Mouse (Mus musculus) 416B (cell line): ENCODE results near the gene Sema4d.

Experiments used
- DNase-seq: peaks from one replicate; pipeline ENCODE4 v3.0.0; 2011; ENCODE audit warnings: low read depth

Gene Sema4d

DNA sequence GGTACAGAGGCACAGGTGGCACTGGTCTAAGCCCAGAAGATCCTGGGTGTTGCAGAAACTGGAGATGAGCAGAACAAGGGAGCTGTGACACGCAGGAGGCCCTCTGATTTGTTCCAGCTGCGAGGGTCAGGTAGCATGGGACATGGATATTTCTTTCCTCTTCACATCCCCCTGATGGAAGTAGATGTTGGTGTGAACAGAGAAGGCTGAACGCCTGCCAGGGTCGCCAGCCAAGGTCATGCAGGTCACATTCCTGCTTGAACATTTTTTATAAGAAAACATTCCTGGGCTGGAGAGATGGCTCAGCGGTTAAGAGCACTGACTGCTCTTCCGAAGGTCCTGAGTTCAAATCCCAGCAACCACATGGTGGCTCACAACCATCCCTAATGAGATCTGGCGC, 66.2 kb downstream of the Sema4d start:
- DNase-seq, result no peak

DNA sequence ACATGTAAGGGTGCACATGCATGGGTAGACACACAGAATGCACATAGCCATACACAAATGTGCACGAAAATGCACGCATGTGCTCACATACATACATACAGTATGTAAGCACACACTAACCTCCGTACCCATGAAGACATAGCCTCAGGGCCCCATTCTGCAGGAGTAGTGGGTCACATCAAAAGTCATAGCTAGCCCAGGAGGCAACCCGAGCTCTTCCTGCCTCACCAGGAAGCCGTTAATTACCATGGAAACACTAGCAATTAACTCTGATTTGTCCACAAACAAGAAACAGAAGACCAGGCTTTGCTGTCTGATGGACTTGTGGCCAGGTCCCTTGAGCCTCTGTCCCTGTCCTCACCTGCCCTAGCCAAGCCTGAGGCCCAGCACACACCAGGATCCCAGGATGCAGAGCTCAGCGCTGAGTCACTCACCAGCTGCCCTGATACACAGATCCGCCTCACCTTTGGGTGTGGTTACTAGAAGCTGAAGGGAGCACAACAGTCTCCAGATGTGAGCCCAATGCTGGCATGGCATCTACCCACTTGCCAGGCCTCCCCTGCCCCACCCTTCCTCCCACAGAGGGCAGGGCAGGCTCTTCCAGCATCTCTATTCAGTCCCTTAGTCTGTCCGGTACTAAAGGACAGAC, 67.5 kb downstream of the Sema4d start:
- peak; percentile 30 for DNase-seq

DNA sequence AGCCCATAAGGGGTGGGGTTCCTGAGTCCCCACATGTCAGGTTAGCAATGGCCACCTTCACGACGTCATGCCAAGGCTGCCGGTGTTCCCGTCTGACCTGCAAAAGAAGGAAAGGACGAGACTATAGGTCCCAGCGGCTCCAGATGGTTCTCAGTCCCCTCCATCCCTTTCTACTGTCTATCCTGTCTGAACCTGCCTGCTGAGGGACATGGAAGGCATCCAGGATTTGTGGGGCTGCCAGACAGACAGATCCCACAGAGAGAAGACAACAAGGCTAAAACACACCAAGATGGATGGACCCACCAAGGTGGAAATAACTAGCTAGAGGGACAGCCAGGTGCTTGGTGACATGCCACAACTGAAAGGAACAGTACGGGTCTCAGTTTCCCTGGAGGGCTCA, 68.1 kb downstream of the Sema4d start:
- DNase-seq, result no peak

DNA sequence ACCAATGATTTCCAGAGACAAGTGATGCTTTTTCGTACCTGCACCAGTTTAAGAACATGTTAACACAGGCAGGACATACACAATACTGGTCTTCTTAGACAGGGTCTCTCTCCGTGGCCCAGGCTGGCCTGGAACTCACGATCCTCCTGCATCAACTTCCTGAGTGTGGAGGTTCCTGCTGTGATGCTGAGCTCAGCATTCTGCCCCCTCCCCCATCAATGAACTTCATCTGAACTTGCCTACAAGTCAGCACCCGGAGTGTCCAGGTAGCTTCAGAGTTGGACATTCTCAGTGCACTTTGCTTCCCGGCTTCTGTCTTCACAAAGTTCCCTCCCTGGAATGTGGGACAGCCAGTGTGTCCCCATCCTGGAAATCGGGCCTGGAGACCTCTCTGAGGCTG, 69.0 kb downstream of the Sema4d start:
- DNase-seq, result no peak

DNA sequence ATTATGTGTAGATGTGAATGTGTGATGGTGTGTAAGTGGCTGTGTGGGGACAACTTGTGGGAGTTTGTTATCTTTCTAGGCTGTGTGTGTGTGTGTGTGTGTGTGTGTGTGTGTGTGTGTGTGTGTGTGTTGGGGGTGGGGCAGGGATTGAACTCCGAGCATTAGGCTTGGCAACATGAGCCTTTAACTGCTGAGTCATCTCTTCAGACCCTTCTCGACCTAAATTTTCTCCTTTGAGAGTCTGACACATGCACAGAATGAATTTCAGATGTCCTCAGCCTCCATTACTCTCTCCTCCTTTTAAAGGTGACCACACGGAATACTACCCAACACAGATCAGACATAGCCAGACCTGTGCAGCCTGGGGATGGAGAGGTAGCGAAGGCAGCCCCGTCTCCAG, 70.4 kb downstream of the Sema4d start:
- no peak for DNase-seq

DNA sequence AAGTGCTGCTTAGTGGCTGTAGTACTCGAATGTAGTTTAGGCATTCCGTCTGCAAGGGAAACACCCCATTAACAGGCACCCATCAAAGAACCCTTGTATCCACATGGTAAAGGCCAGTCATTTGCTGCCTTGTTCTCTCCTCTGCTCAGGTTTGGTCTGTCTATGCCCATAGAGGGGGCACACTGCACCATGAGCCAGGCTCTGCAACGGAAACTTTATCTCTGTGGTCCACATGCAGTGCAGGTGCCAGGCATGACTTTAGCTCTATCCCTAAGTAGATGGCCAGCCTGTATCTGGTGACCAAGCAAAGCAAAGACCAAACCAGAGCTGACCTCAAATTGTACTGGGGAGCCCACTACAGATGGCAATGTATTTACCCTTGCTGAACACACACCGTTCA, 73.0 kb downstream of the Sema4d start:
- DNase-seq, result no peak

DNA sequence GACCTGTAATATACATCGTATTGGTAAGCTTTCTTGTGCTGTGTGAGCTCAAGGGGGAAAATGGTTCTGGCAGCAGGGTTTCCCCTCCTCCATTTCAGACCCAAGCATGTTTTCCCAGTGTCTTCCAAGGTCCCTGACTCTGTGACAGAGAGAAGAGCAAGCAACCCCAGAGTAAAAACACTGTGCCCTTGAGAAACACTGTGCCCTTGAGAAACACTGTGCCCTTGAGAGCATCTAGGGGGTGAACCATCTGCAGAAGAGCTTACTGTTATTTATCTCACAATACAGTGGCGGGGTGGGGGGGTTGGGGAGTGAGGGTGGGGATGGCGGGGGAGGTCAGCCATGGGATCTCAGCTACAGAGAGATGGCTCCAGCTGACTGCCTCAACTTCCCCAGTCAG, 74.3 kb downstream of the Sema4d start:
- DNase-seq, result no peak

DNA sequence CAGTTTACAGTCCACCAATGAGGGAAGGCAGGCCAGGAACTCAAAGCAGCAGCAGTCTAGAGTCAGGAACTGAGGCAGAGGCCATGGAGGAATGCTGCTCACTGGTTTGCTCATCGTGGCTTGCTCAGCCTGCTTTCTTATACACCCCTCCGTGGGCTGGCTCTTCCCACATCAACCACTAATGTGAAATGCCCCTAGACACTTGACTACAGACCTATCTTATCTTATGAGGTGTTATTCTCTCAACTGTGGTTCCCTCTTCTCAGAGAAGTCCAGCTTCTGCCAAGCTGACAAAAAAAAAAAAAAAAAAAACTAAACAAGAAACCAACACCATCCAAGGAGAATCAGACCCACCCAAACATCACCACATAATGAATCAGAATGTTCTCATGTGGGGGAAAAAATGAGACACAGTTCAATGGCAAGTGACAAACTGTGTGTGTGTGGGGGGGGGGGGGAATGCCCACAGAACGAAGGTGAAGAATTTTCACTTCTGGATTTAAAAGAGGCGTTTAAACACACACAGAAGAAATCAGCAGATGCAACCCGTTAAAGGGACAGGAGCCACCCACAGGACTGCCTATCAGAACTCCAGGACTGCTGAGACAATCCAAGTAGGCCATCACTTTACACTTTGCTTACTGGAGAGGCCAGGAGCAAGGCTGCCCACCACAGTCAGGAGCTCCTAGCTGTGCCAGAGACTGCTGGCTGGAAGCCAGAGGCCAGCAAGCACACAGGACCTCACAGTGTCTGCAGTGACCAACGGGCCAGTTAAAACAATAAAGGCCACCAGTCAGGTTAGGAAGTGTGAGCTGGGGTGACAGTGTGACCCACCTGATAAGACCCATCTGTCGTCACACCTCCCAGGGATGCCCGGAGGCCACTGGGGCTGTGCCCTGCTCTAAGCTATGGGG, 76.9 kb downstream of the Sema4d start:
- no peak for DNase-seq

DNA sequence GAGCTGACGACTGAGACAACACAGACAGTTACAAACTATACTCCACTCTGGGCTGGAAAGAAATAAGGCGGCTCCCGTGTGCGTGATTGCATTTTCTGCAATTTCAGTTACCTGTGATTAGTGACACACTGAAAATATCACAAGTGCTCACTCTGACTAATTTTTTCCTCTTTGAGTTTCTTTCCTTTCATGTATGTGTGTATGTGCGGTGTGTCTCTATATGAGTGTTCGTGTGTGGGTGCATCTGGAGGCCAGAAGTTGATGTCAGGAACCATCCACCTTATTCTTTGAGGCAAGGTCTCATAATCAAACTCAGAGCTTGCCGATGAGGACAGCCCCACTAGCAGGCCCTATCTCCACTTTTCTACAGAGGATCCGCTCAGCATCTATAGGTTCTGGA, 81.5 kb downstream of the Sema4d start:
- no peak for DNase-seq

DNA sequence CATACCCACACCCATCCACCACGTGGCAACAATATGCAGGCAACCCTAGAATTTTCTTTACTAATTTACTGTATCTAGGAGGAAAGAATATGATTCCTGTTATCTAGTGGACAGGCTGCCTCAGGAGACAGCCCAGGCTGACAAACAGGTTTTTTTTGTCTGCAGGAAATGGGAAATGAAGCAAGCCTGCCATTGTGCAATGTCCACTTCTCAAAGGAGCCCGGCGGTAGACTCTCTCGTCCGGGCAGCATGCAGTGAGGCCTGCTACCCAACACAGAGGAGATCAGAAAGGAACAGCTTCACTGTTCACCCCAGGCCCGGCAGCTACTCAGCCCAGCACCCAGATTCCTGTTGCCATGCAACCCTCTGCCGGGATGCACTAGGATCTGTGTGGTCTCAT, 82.8 kb downstream of the Sema4d start:
- peak; percentile 85 for DNase-seq

DNA sequence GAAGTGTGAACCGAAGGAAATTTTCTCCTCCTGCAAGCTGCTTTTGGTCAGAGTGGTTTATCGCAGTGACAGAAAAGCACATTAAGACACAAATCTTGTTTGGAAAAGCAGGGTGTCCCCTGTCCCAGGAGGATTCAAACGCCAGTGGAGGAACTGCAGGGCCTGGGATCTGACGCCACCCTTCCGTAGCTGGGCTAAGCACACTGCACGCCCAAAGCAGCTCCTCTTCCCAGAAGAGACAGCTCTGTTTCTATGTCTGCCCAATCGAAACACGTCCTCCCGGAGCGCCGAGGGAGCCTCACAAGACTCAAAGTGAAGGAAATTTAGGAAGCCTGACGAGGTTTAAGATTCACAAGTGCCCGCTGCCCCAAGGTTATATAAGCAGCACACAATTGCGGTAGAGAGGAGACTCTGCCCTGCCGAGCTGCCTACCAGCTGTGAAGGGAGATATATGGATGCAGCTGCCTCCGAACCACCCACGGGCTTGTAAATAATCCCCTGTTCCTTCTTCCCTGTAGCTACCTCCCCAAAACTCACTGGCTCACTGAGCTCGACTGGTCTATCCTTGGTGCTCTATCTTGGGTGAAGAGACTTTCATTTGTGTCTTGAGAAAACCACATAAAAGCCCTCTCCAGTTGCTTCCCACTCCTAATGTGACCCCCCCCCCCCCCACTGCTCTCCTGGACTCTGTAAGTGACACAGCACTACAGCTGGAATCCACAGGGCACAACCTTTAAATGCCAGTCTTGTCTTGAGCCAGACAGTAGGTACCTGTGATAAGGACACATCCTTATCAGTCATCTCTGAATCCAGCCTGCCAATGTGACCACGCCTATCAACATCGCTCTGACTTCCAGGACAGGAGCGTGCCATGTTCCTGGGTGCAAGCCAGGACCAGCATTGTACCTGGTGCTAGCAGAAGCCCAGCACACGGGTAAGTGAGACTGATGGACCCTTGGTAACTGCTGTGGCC, 87.4 kb downstream of the Sema4d start:
- no peak for DNase-seq

DNA sequence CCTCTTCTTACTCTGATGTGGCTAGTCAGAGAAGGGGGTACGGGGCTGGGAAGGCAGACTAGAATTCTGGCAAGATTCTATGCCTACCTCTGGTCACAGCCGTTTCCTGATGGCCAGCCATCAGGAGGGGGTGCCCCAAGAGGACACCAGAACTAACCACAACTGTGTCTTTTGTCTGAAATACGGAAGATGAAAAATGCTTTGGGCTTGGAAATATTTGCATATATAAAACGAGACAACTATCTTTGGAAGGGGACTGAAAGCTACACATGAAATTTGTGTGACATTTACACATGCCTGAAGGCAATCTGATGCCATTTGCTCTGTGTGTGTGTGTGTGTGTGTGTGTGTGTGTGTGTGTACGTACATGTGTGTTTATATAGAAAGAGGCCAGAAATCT, 89.7 kb downstream of the Sema4d start:
- no peak for DNase-seq

DNA sequence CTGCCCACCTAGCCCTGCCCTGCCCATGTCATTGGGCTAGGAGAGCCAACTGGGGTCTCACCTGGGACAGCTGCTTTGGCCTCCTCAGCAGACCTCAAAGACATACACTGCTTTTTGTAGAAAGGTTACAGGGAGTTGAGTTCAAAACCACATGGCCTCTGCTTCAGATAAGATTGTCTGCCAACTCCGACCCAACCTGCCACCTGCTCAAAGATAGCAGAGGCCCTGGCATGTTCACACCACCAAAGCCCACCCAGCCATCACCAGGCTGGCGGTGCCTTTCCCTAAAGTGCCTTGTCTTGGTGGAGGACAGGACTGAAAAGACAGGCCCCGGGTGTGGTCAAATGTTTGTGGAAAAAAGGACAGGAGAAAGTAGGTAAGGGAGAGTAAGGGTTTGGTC, 95.2 kb downstream of the Sema4d start:
- no peak for DNase-seq

DNA sequence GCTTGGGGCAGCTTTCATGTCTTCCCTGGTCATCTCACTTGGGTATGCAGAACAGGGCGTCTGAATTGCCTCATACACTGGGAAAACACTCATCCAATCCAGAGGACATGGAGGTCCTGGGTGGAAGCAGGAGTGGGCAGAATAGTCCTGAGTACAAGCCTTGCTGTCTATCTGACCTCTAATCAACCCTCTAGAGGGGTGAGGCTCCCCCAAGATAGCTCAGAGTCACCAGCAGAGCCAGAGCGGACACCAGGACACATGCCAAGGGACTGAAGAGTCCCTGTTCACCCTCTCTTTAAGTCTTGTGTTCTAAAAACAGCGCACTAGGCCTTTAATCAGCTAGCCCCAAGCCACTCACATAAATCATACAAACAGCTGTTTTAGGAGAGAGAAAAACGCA, 95.7 kb downstream of the Sema4d start:
- DNase-seq, result no peak

DNA sequence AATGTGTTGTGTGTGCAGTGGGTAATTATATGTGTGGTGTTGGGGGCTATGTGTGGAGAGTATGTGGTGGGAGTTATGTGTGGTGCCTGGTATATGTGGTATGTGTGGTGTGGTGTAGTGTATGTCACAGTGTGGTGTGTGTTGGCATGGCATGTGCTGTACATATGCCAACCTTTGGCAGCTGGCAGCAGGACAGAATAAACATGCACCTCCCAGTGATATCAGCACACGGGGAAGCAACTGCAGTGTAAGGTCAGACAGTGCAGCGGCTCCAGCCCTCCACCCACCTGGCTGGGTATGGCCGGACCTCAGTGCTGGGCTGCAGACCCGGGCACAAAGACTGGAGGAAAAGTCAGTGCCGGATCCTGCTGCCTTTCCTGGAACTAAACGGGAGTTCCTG, 96.1 kb downstream of the Sema4d start:
- no peak for DNase-seq

DNA sequence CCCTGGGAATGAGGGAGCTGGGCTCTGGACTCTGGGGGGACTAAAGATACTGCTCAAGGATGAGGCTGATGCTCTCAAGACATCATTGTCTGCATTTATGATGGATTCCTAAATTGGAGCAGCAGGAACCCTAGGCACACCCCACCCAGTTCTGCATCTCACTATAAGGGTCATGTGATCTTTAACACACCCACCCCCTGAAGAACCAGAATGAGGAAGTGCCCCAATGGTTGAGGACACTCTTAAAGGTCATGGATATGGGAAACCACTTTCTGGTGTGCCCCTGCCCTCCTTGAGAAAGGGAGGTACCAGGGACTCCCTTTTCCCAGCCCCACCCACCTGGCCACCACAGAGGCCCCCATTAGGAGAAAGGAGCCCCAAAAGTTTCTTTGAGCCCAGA, 97.1 kb downstream of the Sema4d start:
- DNase-seq, result peak; percentile 41

DNA sequence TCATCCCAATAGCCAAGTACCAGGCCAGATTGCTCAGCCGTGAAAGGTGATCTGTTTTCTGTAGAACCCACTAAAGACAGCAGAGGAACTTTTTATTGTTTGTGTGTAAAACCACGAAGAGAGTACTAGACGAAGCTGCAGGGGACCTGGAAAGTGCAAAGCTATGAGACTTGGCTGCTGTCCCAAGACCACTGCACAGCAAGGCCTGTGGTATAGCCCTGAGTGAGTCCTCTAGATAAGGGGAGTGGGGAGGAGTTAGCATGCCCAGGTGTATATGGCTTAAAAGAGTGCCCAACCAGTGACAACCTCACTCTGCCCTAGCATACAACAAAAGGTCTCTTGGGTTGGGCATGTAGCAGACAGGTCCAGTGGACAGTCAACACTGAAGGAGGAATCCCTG, 104.9 kb downstream of the Sema4d start:
- peak; percentile 43 for DNase-seq

DNA sequence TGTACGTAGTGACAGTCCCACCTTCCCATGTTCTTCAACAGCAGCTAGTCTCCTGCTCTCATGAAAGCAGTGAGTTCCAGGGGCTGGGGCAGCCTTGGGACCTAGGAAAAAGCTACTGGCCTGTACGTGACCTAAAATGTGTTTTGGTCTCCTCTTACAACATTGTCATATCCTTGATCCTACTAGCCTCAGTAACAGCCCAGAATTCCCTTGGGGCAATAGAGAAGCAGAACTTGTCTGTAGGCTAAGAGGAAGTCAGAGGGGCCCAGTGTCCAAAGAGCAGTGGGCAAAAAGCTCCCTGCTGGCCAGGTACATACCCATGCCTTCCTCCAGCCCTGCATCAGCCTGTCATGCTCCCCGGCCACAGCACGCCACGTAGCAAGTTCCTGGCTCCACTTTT, 106.6 kb downstream of the Sema4d start:
- no peak for DNase-seq

DNA sequence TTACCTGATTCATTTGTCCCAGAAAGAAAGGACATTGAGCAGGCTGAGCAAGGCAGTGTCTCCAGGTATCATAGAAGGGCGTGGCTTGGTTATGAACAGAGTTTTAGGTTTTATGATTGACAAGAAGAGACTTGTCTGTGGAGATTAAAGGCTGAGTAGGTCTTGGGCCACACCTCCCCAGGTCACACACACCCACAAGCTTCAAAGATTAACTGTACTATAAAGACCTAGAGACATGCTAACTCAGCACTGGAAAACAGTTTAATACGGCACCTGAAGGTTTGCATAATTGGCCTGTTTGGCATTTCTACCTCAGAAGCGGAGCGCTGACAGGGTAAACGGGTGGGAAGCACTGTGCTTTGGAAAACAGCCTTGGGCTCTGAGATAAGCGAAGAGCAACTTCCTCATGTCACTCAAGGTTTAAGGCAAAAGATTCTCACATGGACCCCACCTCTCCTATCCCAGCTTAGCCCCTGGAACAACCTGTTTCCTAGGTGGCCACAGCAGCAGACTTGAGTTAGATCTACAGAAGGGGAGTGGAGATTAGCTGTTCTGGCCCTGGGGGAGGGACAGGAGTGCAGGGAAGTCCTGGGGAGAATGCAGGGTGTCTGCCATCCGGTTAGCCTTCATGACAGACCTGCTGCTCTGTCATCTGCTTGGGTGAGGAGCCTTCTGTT, 108.1 kb downstream of the Sema4d start:
- DNase-seq, result no peak

DNA sequence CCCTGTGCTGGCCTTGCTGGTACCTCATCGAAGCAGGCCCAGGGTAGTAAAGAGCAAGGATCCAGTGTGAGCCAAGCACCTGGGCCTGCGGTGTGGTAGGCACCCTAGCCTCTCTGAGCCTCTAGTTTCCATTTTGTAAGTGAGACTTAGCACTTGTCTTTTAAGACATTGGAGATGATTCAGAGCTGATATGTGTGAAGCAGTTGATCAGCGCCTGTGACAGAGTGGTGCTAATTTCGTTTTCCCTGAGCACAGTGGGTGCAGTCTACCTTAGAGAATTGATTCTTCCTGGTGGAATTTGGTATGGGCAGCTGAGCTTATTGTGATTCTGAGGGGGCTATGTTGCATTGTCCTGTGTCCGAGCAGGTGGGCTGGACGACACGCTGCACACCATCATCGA, 111.9 kb downstream of the Sema4d start:
- DNase-seq, result no peak

DNA sequence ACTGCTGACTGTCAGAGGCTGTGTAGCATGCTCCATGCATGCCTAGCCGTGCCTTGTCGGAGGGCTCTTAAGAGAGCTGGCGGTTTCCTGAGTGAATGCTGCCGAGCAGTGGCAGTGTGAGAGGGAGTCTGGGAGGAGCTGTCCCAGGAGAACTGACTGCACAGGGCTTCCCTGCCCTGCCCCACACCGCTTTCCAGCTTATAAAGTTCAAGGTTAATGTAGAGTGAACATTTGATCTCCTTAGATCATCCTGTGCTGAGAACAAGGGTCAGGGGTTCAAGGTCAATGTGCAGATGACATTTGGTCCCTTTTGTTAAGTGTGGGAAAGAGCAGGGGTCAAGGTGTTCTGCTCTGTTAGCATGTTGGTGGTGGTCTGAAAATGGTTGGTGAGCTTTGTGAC, 112.5 kb downstream of the Sema4d start:
- no peak for DNase-seq

DNA sequence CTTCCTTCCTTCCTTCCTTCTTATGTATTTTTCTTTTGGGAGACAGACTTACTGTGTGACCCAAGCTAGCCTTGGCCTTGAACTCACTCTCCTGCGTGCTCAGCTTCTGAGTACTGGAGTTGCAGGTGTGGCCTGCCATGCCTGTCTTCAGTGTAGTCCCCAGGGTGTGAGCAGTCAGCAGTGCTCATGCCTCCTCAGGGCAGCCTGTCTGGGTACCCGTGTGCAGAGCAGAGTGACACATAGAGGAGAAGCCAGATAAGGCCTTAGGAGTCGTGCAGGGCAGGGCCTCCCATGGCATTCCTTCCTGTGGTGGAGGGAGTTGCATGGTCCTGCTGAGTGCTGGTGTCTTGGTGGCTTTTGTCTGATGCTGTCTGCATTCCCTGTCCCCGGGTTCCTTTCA, 114.2 kb downstream of the Sema4d start:
- no peak for DNase-seq
